Mouse (Mus musculus): ENCODE measurements at regions not wholly inside any gene's neighbourhood (a gene's known extent, or its start where the extent isn't known, plus 50 kb on each side); places are given as distances from the start of the nearest gene placed in this dataset.

- intact Hi-C loops (cut with DNase I) = no loop called here
- no peak for DNase-seq
These were observed 80.6 kb upstream of the 1700016C15Rik start for GRCm38 (mm10) chr1:177648974-177649373.

GRCm38 (mm10) chr1:177651219-177651618 is 78.4 kb upstream of the 1700016C15Rik start:
- no peak for DNase-seq
- intact Hi-C loops (cut with DNase I) = no loop called here

GRCm38 (mm10) chr1:177663163-177663562 is 66.5 kb upstream of the 1700016C15Rik start:
- intact Hi-C loops (cut with DNase I) = no loop called here
- no peak for DNase-seq

- intact Hi-C loops (cut with DNase I) = no loop called here
- no peak for DNase-seq
These were observed 62.4 kb upstream of the 1700016C15Rik start for GRCm38 (mm10) chr1:177667041-177667791.

- intact Hi-C loops (cut with DNase I) = no loop called here
These were observed 59.0 kb upstream of the 1700016C15Rik start for GRCm38 (mm10) chr1:177670576-177670975.

GRCm38 (mm10) chr1:177676657-177677056 is 53.0 kb upstream of the 1700016C15Rik start:
- intact Hi-C loops (cut with DNase I) = no loop called here
- no peak for DNase-seq

More at GRCm38 (mm10) chr1:177670576-177670975, 59.0 kb upstream of the 1700016C15Rik start:
- DNase-seq = no peak

GRCm38 (mm10) chr1:177678832-177679231 is 50.8 kb upstream of the 1700016C15Rik start:
- intact Hi-C loops (cut with DNase I) = no loop called here
- no peak for DNase-seq
